Mouse (Mus musculus): ENCODE results near the gene Klf15. TPM values are rescaled to one million over a fixed set of nuclear protein-coding genes. Genes with fewer than 3 reads are reported as not detected.

The Klf15 gene
- polyA plus RNA-seq, 1 experiment from 2014 or later = 11.5 TPM

- Histone ChIP-seq H3K27me3 (ENCODE audit: insufficient read depth, poor library complexity, severe bottlenecking) (no peaks in the 10 kb centered on the region), H3K9me3 (no peaks in the 10 kb centered on the region), H3K36me3 (no peaks in the 10 kb centered on the region), H3K4me1 (peaks cover 8% of the 10 kb centered on the region; the same call in 1 of the 2 replicates), H3K4me3 (no peak overlapping the region), H3K27ac (no peak overlapping the region)
- no peak for DNase-seq (ENCODE audit: low spot score)
- WGBS = 73% methylated on average over 5 of the region's 5 CpGs
Observed at GRCm38 (mm10) chr6:90484876-90485275, 22.5 kb downstream of the Klf15 start.

DNA sequence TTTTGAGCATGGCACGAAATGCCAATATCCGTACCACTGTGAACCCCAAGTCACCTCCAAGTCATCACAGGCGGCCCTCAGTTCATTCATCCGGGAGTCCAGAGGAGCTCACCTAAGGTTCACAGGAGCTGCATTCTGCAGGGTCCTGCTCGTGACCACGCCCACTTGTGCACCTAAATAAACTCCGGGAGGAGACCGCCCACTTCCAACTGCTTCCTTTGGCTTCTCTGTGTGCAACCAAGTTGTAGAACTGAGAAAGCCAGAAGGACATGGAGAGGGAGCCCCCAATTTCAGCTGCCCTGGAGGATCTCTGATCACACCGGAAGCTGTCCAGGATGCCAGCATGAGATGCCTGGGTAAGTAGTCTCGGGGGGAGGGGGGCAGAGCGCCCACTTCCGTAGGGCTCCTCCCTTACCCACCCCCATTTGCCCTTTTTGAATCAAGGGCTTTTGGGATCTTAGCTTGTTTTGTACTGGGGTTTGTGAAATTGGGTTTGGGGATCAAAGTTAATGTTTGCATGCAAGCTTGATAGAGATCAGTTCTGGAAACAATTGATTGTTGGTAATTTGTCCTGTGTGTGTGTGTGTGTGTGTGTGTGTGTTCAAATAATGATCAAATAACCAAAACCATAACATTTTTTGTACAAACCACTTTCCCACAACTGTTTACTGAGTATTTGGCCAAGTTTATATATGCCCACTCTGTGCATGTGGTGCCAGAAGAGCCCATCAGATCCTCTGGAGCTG, 24.0 kb downstream of the Klf15 start, which contains the start of gene Aldh1l1:
Aldh1l1 (plus strand) TSS at position 252 of the 746 bp plus-strand sequence.
- 76% methylated on average over 12 of the region's 12 CpGs for WGBS
- Histone ChIP-seq H3K4me1 (no peaks in the 10 kb centered on the region; the same call in 1 of the 2 replicates), H3K27me3 (ENCODE audit: insufficient read depth, poor library complexity, severe bottlenecking) (no peaks in the 10 kb centered on the region), H3K27ac (no peak within 1 kb of the TSS), H3K4me3 (no peak within 1 kb of the TSS), H3K9me3 (no peaks in the 10 kb centered on the region), H3K36me3 (no peaks in the 10 kb centered on the region)
- no peak for DNase-seq (ENCODE audit: low spot score)

DNA sequence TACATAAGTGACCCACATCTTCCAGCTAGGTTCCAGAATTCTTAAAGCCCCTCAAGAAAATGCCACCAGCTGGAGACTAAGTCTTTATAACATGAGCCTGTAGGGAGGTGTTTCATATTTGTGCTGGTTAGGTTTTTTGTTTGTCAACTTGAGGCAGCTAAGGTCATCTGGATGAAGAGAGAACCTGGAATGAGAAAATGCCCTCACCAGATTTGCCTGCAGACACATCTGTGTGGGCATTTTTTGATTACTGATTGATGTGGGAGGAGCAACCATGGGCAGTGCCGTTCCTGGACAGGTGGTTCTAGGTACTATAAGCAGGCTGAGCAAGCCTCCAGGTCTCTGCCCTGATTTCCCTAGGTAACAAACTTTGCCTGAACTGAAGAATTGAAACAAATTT, 25.2 kb downstream of the Klf15 start:
- WGBS = 87% methylated on average over 1 of the region's 1 CpGs
- no peak for DNase-seq (ENCODE audit: low spot score)
- Histone ChIP-seq H3K27ac (no peak overlapping the region), H3K27me3 (ENCODE audit: insufficient read depth, poor library complexity, severe bottlenecking) (no peaks in the 10 kb centered on the region), H3K9me3 (no peaks in the 10 kb centered on the region), H3K4me3 (no peak overlapping the region), H3K36me3 (no peaks in the 10 kb centered on the region), H3K4me1 (no peaks in the 10 kb centered on the region; the same call in 1 of the 2 replicates)

DNA sequence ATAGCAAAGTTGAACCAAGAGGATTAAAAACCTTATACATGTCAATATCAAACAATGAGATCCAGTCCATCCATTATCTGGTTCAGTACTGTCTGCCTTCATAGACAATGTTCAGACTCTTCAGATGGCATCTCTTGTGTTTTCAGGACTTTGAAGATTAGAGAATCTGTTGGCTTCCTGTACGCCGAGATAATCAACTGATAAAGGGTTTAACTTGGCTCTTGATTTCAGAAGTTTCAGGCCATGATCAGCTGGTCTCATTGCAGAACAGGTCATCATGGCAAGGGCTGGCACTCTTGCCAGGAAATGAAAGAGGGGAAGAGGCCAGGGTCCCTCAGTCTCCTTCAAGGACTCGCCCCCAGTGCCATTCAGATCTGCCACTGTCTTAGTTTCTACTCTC, 27.2 kb downstream of the Klf15 start:
- H3K27ac ChIP-seq = no peak overlapping the region
- H3K9me3 ChIP-seq = no peaks in the 10 kb centered on the region
- WGBS = 77% methylated on average over 3 of the region's 3 CpGs
- H3K36me3 ChIP-seq = no peaks in the 10 kb centered on the region
- H3K4me1 ChIP-seq = no peaks in the 10 kb centered on the region
- H3K27me3 ChIP-seq (ENCODE audit: insufficient read depth, poor library complexity, severe bottlenecking) = no peaks in the 10 kb centered on the region
- H3K4me3 ChIP-seq = no peak overlapping the region
- no peak for DNase-seq (ENCODE audit: low spot score)

DNA sequence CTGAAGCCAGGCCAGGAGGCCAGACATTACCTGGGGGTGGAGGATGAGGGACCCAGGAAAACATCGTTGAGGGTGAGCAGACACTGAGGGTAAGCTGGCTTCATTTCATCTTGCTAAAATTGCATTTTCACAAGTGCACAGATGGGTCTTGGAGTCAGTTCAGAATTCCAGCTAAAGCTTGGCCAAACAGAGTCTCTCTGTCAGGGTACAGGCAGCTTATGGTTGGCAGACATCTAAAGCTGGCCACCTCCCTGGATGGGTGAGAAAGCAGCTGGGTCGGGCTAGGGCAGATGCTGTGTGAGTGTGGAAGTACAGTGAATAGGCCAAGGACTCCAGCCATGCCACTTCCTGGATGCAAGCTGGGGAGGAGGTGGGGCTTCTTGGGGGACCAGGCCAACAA, 28.6 kb downstream of the Klf15 start:
- Histone ChIP-seq H3K4me3 (no peak overlapping the region), H3K9me3 (no peaks in the 10 kb centered on the region), H3K27ac (no peak overlapping the region), H3K27me3 (ENCODE audit: insufficient read depth, poor library complexity, severe bottlenecking) (no peaks in the 10 kb centered on the region), H3K4me1 (peaks cover 13% of the 10 kb centered on the region), H3K36me3 (no peaks in the 10 kb centered on the region)
- WGBS = 84% methylated on average over 2 of the region's 2 CpGs
- no peak for DNase-seq (ENCODE audit: low spot score)

GRCm38 (mm10) chr6:90491956-90492744, 29.8 kb downstream of the Klf15 start:
- peaks cover 21% of the 10 kb centered on the region for H3K4me1 ChIP-seq
- no peak overlapping the region for H3K27ac ChIP-seq
- H3K36me3 ChIP-seq = no peaks in the 10 kb centered on the region
- no peaks in the 10 kb centered on the region for H3K9me3 ChIP-seq
- DNase-seq (ENCODE audit: low spot score) = no peak
- WGBS = 80% methylated on average over 10 of the region's 10 CpGs
- no peak overlapping the region for H3K4me3 ChIP-seq
- H3K27me3 ChIP-seq (ENCODE audit: insufficient read depth, poor library complexity, severe bottlenecking) = no peaks in the 10 kb centered on the region

DNA sequence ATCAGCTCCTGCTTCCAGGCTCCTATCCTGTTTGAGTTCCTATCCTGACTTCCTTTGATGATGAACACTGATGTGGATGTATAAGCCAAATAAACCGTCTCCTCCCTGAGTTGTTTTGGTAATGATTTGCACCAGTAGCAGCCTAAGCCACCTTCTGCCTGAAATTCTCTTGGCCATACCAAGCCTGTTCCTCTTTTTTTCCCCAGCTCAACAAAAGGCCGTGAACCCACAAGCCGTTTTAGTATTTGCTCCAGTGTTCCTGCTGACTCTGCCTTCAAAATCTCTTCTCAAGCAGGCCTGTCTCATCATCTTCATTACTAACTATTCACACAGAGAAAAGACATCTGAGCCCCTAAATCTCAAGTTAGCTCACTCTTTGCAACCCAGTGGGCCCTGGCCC, 31.8 kb downstream of the Klf15 start:
- no peak for DNase-seq (ENCODE audit: low spot score)
- H3K4me3 ChIP-seq = no peak overlapping the region
- no peaks in the 10 kb centered on the region for H3K36me3 ChIP-seq
- H3K9me3 ChIP-seq = no peaks in the 10 kb centered on the region
- peaks cover 21% of the 10 kb centered on the region for H3K4me1 ChIP-seq
- H3K27ac ChIP-seq = no peak overlapping the region
- H3K27me3 ChIP-seq (ENCODE audit: insufficient read depth, poor library complexity, severe bottlenecking) = no peaks in the 10 kb centered on the region
- 78% methylated on average over 3 of the region's 3 CpGs for WGBS

GRCm38 (mm10) chr6:90494566-90494965, 32.2 kb downstream of the Klf15 start:
- no peak overlapping the region for H3K27ac ChIP-seq
- no peaks in the 10 kb centered on the region for H3K27me3 ChIP-seq (ENCODE audit: insufficient read depth, poor library complexity, severe bottlenecking)
- H3K4me1 ChIP-seq = peaks cover 25% of the 10 kb centered on the region
- H3K9me3 ChIP-seq = no peaks in the 10 kb centered on the region
- no peak overlapping the region for H3K4me3 ChIP-seq
- WGBS = 86% methylated on average over 3 of the region's 3 CpGs
- DNase-seq (ENCODE audit: low spot score) = no peak
- H3K36me3 ChIP-seq = no peaks in the 10 kb centered on the region

GRCm38 (mm10) chr6:90495282-90495912, 33.0 kb downstream of the Klf15 start:
- peak overlapping the region; percentile 78 for H3K27ac ChIP-seq
- peaks cover 32% of the 10 kb centered on the region for H3K4me1 ChIP-seq
- no peak overlapping the region for H3K4me3 ChIP-seq
- no peak for DNase-seq (ENCODE audit: low spot score)
- 27% methylated on average over 7 of the region's 7 CpGs for WGBS
- no peaks in the 10 kb centered on the region for H3K9me3 ChIP-seq
- H3K27me3 ChIP-seq (ENCODE audit: insufficient read depth, poor library complexity, severe bottlenecking) = no peaks in the 10 kb centered on the region
- H3K36me3 ChIP-seq = no peaks in the 10 kb centered on the region

DNA sequence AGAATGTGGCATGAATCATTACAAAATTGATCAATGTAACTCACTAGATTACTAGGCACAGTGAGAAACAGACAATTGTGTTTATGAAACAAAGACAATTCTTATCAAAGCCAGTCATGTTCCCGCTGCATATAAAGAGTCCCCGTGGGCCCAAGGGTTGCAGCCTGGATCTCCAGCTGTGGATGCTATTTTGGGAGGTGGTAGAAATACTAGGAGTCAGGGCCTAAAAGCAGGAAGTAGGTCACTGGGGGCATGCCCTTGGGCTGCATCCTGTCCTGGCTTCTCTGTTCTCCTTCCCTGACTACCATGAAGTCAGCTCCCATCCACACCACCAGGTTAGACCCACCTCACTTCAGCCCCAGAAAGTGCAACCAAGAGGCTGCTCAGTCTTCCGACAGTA, 33.8 kb downstream of the Klf15 start:
- Histone ChIP-seq H3K9me3 (no peaks in the 10 kb centered on the region), H3K27ac (peak overlapping the region; percentile 60; the same call in 1 of the 2 replicates), H3K4me3 (no peak overlapping the region), H3K4me1 (peaks cover 40% of the 10 kb centered on the region), H3K27me3 (ENCODE audit: insufficient read depth, poor library complexity, severe bottlenecking) (no peaks in the 10 kb centered on the region), H3K36me3 (no peaks in the 10 kb centered on the region)
- 37% methylated on average over 3 of the region's 3 CpGs for WGBS
- DNase-seq (ENCODE audit: low spot score) = no peak

GRCm38 (mm10) chr6:90499509-90499908, 37.1 kb downstream of the Klf15 start:
- 36% methylated on average over 4 of the region's 4 CpGs for WGBS
- no peak overlapping the region for H3K27ac ChIP-seq
- no peak for DNase-seq (ENCODE audit: low spot score)
- no peak overlapping the region for H3K4me3 ChIP-seq
- H3K27me3 ChIP-seq (ENCODE audit: insufficient read depth, poor library complexity, severe bottlenecking) = no peaks in the 10 kb centered on the region
- no peaks in the 10 kb centered on the region for H3K9me3 ChIP-seq
- H3K4me1 ChIP-seq = peaks cover 53% of the 10 kb centered on the region
- no peaks in the 10 kb centered on the region for H3K36me3 ChIP-seq

- Histone ChIP-seq H3K4me1 (peaks cover 38% of the 10 kb centered on the region), H3K4me3 (no peak overlapping the region), H3K27me3 (ENCODE audit: insufficient read depth, poor library complexity, severe bottlenecking) (no peaks in the 10 kb centered on the region), H3K36me3 (no peaks in the 10 kb centered on the region), H3K9me3 (no peaks in the 10 kb centered on the region), H3K27ac (peak overlapping the region; percentile 42; the same call in 1 of the 2 replicates)
- DNase-seq (ENCODE audit: low spot score) = no peak
- WGBS = 52% methylated on average over 8 of the region's 8 CpGs
Observed at GRCm38 (mm10) chr6:90501222-90501940, 39.0 kb downstream of the Klf15 start.
